Mouse (Mus musculus): ENCODE data around the gene Ephb1. TPM values are rescaled to one million over a fixed set of nuclear protein-coding genes. Genes with fewer than 3 reads are reported as not detected.

Gene Ephb1
- polyA plus RNA-seq, 1 experiment from 2014 or later, result 0.17 TPM

- no peak for DNase-seq (ENCODE audit: low spot score)
These were observed 174.0 kb downstream of the Ephb1 start for GRCm38 (mm10) chr9:102180486-102180885.

DNA sequence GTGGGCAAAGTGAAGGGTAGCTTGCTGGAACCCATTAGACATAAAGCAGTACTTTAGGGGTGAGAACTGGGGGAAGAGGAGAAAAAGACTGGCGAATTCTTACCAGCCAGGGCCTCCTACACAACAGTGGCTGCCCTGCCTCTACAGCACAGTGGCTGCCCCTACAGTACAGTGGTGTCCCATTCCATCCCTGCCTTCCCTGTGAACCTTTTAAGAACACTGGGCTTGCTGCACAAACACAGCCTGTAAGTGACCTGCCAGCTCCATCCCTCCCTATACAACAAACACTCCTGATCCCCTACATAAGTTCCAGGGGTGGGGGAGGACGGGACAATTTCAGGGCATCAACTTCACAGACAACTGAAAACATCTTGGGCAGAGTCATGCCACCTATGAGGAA is 174.4 kb downstream of the Ephb1 start:
- no peak for DNase-seq (ENCODE audit: low spot score)

GRCm38 (mm10) chr9:102169706-102170105 is 184.8 kb downstream of the Ephb1 start:
- no peak for DNase-seq (ENCODE audit: low spot score)

- no peak for DNase-seq (ENCODE audit: low spot score)
These were observed 198.6 kb downstream of the Ephb1 start for GRCm38 (mm10) chr9:102155876-102156275.

- no peak for DNase-seq (ENCODE audit: low spot score)
These were observed 215.3 kb downstream of the Ephb1 start for GRCm38 (mm10) chr9:102139181-102139580.

DNA sequence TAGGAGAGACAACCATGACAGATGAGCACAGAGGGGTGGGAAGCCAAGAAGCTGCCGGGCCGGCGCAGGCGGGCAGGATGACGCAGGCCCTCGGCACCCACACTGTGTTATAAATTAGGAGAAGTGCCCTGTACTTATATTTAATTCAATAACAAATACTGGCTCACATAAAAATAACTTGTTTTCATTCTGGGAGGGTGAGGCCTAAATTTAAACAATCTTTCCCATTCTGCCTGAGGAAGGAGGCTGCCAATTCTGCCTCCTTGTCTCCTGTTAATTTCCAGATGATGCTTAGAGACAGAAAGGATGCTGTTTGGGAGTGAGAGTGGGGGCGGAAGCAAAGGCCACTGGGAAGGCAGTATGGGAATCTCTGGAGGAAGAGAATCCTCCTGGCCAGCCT is 215.8 kb downstream of the Ephb1 start:
- DNase-seq (ENCODE audit: low spot score), result no peak

DNA sequence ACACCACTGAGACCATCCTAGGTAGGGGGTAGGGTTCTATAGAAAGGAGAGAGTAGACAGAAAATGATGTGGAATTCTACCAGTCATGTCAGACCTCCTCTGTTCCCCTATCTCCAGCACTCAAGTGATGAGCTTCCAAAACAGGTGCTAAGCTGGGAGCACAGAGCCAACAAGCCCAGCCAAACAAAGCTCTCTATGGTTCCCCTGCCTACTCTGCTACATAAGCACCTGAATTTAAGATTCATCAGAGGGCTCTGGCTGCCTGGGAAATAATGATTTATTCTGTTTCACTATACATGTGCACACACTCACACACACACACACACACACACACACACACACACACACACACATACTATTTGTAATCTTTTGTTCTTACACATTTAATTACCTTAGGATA is 216.3 kb downstream of the Ephb1 start:
- DNase-seq (ENCODE audit: low spot score), result no peak

- no peak for DNase-seq (ENCODE audit: low spot score)
These were observed 224.0 kb downstream of the Ephb1 start for GRCm38 (mm10) chr9:102130506-102130905.

DNA sequence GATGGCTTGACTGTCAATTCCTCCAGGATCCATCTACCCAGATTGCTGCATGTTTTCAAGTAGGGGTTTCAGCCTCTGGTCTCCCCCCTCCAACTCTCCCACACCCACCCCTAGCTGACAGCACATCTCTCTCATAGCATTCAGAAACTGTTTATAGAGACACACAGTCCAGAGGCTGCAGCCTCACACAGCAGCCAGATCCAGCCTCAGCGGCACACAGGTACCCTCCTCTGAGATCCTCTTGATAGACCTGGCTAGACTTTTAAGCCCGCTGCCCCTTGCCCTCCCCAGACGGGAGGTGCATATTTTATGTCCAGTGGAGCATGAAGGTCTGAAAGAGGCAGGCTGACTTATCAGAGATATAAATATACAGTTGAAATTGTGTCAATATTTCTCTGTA is 228.0 kb downstream of the Ephb1 start:
- DNase-seq (ENCODE audit: low spot score), result no peak

DNA sequence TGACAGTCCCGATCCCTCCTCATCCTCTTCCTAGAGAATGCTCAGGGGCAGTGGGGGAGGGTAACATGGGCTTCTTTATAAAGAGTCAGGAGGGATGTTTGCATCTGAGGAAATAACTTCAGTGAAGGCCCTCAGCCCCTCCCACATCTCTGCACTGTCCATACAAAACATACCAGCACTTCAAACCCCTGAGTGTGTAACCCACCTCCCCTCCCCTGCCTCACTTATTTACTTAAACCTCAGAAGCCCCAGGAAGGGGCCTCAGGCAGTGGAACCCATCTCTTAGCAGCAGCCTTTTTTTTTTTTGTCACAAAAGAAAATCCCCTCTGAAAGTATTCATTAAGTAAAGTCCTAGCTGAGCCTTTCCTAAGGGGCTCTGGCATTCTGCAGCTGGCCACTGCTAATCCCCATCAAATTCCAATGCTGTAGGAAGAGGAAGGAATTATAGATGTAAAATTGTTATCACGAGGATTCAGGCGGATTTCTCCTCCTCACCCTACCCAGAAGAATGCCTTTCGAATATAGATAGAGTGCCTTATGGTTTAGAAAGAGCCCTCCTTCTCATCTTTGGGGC is 231.5 kb downstream of the Ephb1 start:
- DNase-seq (ENCODE audit: low spot score), result no peak

DNA sequence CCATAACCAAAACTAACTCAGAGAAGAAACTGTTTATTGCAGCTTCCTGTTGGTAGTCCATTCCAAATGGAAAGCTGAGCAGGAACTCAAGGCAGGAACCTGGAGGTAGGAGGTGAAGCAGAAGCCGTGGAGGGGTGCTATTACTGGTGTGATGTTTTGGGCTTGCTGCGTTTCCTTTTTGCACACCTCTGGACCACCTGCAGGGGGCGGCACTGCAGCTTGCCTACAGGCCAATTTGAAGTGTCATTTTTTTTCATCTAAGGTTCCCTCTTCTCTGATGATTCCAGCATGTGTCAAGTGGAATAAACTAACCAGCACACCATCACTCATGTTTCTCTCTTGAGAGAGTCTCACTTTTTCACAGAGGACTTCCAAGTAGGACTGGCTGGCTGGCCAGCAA is 235.1 kb downstream of the Ephb1 start:
- no peak for DNase-seq (ENCODE audit: low spot score)

GRCm38 (mm10) chr9:102115326-102115725 is 239.2 kb downstream of the Ephb1 start:
- DNase-seq (ENCODE audit: low spot score), result no peak

DNA sequence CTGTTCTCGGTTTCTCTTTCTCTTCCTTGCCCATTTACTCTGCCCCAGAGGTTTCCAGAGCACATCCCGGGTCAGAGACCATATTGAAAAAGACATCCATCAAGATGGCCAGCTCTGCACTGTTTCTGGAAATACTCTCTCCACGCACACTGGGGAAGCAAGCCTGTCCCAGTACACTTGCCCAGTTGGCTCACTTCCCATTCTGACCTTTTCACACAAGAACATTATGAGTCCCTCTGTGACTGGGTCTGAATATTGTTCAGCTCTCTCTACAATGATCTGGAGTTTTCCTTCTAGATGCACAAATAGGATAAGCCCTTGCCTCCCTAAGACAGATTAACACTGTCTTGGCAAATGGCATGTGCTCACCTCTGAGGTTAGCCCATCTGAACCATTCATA is 243.0 kb downstream of the Ephb1 start:
- no peak for DNase-seq (ENCODE audit: low spot score)

DNA sequence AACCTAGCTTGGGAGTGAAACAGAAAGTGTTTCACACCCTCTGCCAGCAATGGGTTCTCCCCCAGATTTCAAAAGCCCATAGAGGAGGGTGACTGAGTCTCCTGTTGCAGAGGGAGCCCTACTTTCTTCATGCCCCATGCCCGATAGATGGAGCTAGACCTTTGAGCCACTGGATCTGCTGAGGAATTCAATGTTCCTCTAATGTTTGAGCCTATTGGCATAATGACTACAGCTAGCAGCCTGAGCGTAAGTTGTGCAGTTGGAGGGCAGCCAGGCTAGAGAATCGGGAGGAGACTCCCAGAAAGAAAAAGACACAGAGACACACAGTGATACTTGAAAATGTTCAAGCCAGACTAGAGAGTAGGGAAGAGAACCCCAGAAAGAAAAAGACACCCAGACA is 246.5 kb downstream of the Ephb1 start:
- no peak for DNase-seq (ENCODE audit: low spot score)

DNA sequence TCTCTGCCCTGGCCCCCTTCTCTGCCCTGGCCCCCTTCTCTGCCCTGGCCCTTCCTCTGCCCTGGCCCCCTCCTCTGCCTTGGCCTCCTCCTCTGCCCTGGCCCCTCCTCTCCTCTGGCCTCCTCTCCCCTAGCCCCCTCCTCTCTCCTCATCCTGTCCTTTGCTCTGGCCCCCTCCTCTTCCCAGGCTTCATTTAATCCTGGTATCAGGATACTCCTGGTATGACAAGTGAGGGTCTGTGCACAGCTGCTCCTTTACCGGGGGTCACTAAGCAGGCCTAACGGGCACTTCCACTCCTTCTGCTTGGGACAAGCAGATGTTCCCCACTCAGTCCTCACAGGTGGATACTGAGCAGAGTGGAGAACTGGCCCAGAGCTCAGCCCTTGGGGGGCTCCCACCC is 247.3 kb downstream of the Ephb1 start:
- DNase-seq (ENCODE audit: low spot score), result no peak

- no peak for DNase-seq (ENCODE audit: low spot score)
These were observed 257.7 kb downstream of the Ephb1 start for GRCm38 (mm10) chr9:102096825-102097224.

DNA sequence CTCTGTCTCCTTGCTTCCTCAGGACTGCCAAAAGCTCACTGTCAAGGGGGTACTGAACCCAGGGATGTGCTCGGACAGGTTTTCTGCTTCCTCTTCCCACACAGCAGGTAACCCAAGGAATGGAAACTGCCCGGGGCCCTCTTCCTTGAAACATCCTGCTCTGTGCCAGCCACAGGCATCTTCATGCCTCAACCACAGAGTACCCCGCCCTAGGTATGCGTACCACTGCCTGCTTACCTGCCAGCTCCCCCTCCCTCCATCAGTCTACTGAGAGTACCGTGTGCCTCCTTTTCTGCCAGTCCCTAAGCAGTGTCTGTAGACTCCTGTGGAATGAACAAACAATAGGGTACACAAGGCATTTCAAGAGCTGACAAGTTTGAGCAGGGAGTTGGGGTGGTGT is 265.9 kb downstream of the Ephb1 start:
- DNase-seq (ENCODE audit: low spot score), result no peak

- DNase-seq (ENCODE audit: low spot score), result no peak
These were observed 268.3 kb downstream of the Ephb1 start for GRCm38 (mm10) chr9:102086053-102086706.

DNA sequence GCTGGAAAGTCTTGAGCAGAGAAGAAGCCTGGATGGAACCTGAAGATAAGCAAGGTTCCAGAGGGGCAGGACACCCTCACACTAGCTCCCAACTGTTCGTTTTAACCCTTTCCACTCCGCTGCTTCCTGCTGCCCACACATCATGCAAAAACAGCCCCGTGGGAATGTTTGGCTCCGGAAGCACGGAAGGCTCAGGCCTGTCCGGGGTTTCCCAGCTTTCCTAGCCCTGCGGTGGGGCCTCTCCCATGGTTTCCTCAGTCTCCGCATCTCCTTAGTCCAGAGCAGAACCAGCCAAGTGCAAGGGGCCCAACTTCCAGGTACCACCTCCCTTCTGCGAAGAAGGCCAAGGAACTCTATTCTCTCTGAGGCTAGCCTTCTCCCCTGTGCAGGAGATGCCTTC is 269.0 kb downstream of the Ephb1 start:
- no peak for DNase-seq (ENCODE audit: low spot score)

GRCm38 (mm10) chr9:102080934-102081333 is 273.6 kb downstream of the Ephb1 start:
- DNase-seq (ENCODE audit: low spot score), result no peak

GRCm38 (mm10) chr9:102079151-102079550 is 275.3 kb downstream of the Ephb1 start:
- no peak for DNase-seq (ENCODE audit: low spot score)

GRCm38 (mm10) chr9:102078238-102078637 is 276.3 kb downstream of the Ephb1 start:
- no peak for DNase-seq (ENCODE audit: low spot score)

DNA sequence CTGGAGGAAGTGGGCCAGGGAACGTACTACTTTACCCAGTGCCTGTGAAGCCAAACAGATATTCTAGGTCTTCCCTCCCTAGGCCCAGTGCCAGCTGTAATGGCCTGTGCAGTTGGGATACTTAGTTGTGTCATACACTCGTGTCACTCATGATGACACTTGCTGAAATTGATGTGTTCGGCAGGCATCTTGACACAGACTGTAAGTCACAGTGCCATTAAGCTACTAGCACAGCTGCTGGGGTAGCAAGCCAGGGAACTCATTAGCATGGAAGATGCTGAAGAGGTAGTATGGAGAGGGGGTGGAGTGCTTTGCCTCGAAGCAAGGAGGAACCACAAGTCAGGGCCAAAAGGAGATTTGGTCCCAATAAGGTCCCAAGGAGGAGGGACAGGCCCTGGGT is 279.0 kb downstream of the Ephb1 start:
- no peak for DNase-seq (ENCODE audit: low spot score)

- DNase-seq (ENCODE audit: low spot score), result no peak
These were observed 281.1 kb downstream of the Ephb1 start for GRCm38 (mm10) chr9:102073404-102073803.
